Mouse (Mus musculus): ENCODE measurements around the gene Gm1043. TPM values are rescaled to one million over a fixed set of nuclear protein-coding genes. Genes with fewer than 3 reads are reported as not detected.

Gm1043 gene
- total RNA-seq, 1 experiment, result not detected

GRCm38 (mm10) chr5:37141745-37142144, 56.6 kb downstream of the Gm1043 start:
- no peaks in the 10 kb centered on the region for H3K36me3 ChIP-seq (ENCODE audit: control insufficient read depth, insufficient read depth, low read length, poor library complexity, severe bottlenecking)
- no peak for DNase-seq (ENCODE audit: low read depth, low spot score)
- H3K4me1 ChIP-seq (ENCODE audit: control insufficient read depth in 2 of 2, insufficient read depth in 2 of 2, low read length in 2 of 2, poor library complexity in 1 of 2), result no peaks in the 10 kb centered on the region
- TF ChIP-seq CHD2 (IDR thresholded peaks at IDR 0.05; ENCODE audit: low read depth, low read length) (no peak), HCFC1 (IDR thresholded peaks at IDR 0.05; ENCODE audit: borderline replicate concordance, insufficient read depth, low read length) (no peak), ZC3H11A (IDR thresholded peaks at IDR 0.05; ENCODE audit: borderline replicate concordance, low read depth, low read length) (no peak), MAFK (IDR thresholded peaks at IDR 0.05; ENCODE audit: insufficient read depth, low read depth, low read length) (peak; percentile 75)
- no peak overlapping the region for H3K9ac ChIP-seq (ENCODE audit: insufficient read depth, low read depth, low read length, poor library complexity, severe bottlenecking)
- no peak overlapping the region for H3K4me3 ChIP-seq (ENCODE audit: insufficient read depth in 1 of 2, low read depth in 1 of 2, low read length in 2 of 2, poor library complexity in 1 of 2, severe bottlenecking in 1 of 2)
- H3K9me3 ChIP-seq (ENCODE audit: control insufficient read depth, insufficient read depth, low read depth, low read length), result no peaks in the 10 kb centered on the region
- H3K27ac ChIP-seq (ENCODE audit: insufficient read depth, low read depth, low read length, poor library complexity, severe bottlenecking), result no peak overlapping the region
- in situ Hi-C loops (cut with MboI; ENCODE audit: low sequenced_read_pairs in 2 of 2, unreplicated experiment in 2 of 2), result no loop called here

- in situ Hi-C loops (cut with MboI; ENCODE audit: low sequenced_read_pairs in 2 of 2, unreplicated experiment in 2 of 2), result no loop called here
- H3K9ac ChIP-seq (ENCODE audit: insufficient read depth, low read depth, low read length, poor library complexity, severe bottlenecking), result no peak overlapping the region
- H3K9me3 ChIP-seq (ENCODE audit: control insufficient read depth, insufficient read depth, low read depth, low read length), result no peaks in the 10 kb centered on the region
- peak; percentile 53; the same call in 1 of the 2 replicates for TF ChIP-seq ZNF384 (IDR thresholded peaks at IDR 0.05; ENCODE audit: low read depth, low read length)
- no peak for TF ChIP-seq MAFK (IDR thresholded peaks at IDR 0.05; ENCODE audit: insufficient read depth, low read depth, low read length)
- H3K36me3 ChIP-seq (ENCODE audit: control insufficient read depth, insufficient read depth, low read length, poor library complexity, severe bottlenecking), result no peaks in the 10 kb centered on the region
- no peak overlapping the region for H3K4me3 ChIP-seq (ENCODE audit: insufficient read depth in 1 of 2, low read depth in 1 of 2, low read length in 2 of 2, poor library complexity in 1 of 2, severe bottlenecking in 1 of 2)
- DNase-seq (ENCODE audit: low read depth, low spot score), result peak; percentile 58
- H3K27ac ChIP-seq (ENCODE audit: insufficient read depth, low read depth, low read length, poor library complexity, severe bottlenecking), result no peak overlapping the region
- no peaks in the 10 kb centered on the region for H3K4me1 ChIP-seq (ENCODE audit: control insufficient read depth in 2 of 2, insufficient read depth in 2 of 2, low read length in 2 of 2, poor library complexity in 1 of 2)
Measured at GRCm38 (mm10) chr5:37147536-37147935, 62.4 kb downstream of the Gm1043 start.

- DNase-seq (ENCODE audit: low read depth, low spot score), result no peak
- Histone ChIP-seq H3K4me3 (ENCODE audit: insufficient read depth in 1 of 2, low read depth in 1 of 2, low read length in 2 of 2, poor library complexity in 1 of 2, severe bottlenecking in 1 of 2) (no peak overlapping the region), H3K27ac (ENCODE audit: insufficient read depth, low read depth, low read length, poor library complexity, severe bottlenecking) (no peak overlapping the region), H3K36me3 (ENCODE audit: control insufficient read depth, insufficient read depth, low read length, poor library complexity, severe bottlenecking) (no peaks in the 10 kb centered on the region), H3K9ac (ENCODE audit: insufficient read depth, low read depth, low read length, poor library complexity, severe bottlenecking) (no peak overlapping the region), H3K4me1 (ENCODE audit: control insufficient read depth in 2 of 2, insufficient read depth in 2 of 2, low read length in 2 of 2, poor library complexity in 1 of 2) (no peaks in the 10 kb centered on the region), H3K9me3 (ENCODE audit: control insufficient read depth, insufficient read depth, low read depth, low read length) (no peaks in the 10 kb centered on the region)
- TF ChIP-seq ZC3H11A (IDR thresholded peaks at IDR 0.05; ENCODE audit: borderline replicate concordance, low read depth, low read length) (no peak), CHD2 (IDR thresholded peaks at IDR 0.05; ENCODE audit: low read depth, low read length) (no peak), HCFC1 (IDR thresholded peaks at IDR 0.05; ENCODE audit: borderline replicate concordance, insufficient read depth, low read length) (no peak), ZNF384 (IDR thresholded peaks at IDR 0.05; ENCODE audit: low read depth, low read length) (no peak), MAFK (IDR thresholded peaks at IDR 0.05; ENCODE audit: insufficient read depth, low read depth, low read length) (no peak)
- in situ Hi-C loops (cut with MboI; ENCODE audit: low sequenced_read_pairs in 2 of 2, unreplicated experiment in 2 of 2), result no loop called here
Measured at GRCm38 (mm10) chr5:37150650-37151049, 65.5 kb downstream of the Gm1043 start.

- no peak overlapping the region for H3K9ac ChIP-seq (ENCODE audit: insufficient read depth, low read depth, low read length, poor library complexity, severe bottlenecking)
- no peak overlapping the region for H3K27ac ChIP-seq (ENCODE audit: insufficient read depth, low read depth, low read length, poor library complexity, severe bottlenecking)
- no peak overlapping the region for H3K4me3 ChIP-seq (ENCODE audit: insufficient read depth in 1 of 2, low read depth in 1 of 2, low read length in 2 of 2, poor library complexity in 1 of 2, severe bottlenecking in 1 of 2)
- H3K4me1 ChIP-seq (ENCODE audit: control insufficient read depth in 2 of 2, insufficient read depth in 2 of 2, low read length in 2 of 2, poor library complexity in 1 of 2), result no peaks in the 10 kb centered on the region
- in situ Hi-C loops (cut with MboI; ENCODE audit: low sequenced_read_pairs in 2 of 2, unreplicated experiment in 2 of 2), result no loop called here
- no peaks in the 10 kb centered on the region for H3K9me3 ChIP-seq (ENCODE audit: control insufficient read depth, insufficient read depth, low read depth, low read length)
- no peak for DNase-seq (ENCODE audit: low read depth, low spot score)
- no peaks in the 10 kb centered on the region for H3K36me3 ChIP-seq (ENCODE audit: control insufficient read depth, insufficient read depth, low read length, poor library complexity, severe bottlenecking)
- TF ChIP-seq ZNF384 (IDR thresholded peaks at IDR 0.05; ENCODE audit: low read depth, low read length) (no peak), HCFC1 (IDR thresholded peaks at IDR 0.05; ENCODE audit: borderline replicate concordance, insufficient read depth, low read length) (no peak), MAFK (IDR thresholded peaks at IDR 0.05; ENCODE audit: insufficient read depth, low read depth, low read length) (no peak), ZC3H11A (IDR thresholded peaks at IDR 0.05; ENCODE audit: borderline replicate concordance, low read depth, low read length) (no peak), CHD2 (IDR thresholded peaks at IDR 0.05; ENCODE audit: low read depth, low read length) (no peak)
Measured at GRCm38 (mm10) chr5:37154472-37154871, 69.3 kb downstream of the Gm1043 start.

GRCm38 (mm10) chr5:37158408-37158807, 73.2 kb downstream of the Gm1043 start:
- Histone ChIP-seq H3K9me3 (ENCODE audit: control insufficient read depth, insufficient read depth, low read depth, low read length) (no peaks in the 10 kb centered on the region), H3K4me3 (ENCODE audit: insufficient read depth in 1 of 2, low read depth in 1 of 2, low read length in 2 of 2, poor library complexity in 1 of 2, severe bottlenecking in 1 of 2) (no peak overlapping the region), H3K27ac (ENCODE audit: insufficient read depth, low read depth, low read length, poor library complexity, severe bottlenecking) (no peak overlapping the region), H3K36me3 (ENCODE audit: control insufficient read depth, insufficient read depth, low read length, poor library complexity, severe bottlenecking) (no peaks in the 10 kb centered on the region), H3K9ac (ENCODE audit: insufficient read depth, low read depth, low read length, poor library complexity, severe bottlenecking) (no peak overlapping the region), H3K4me1 (ENCODE audit: control insufficient read depth in 2 of 2, insufficient read depth in 2 of 2, low read length in 2 of 2, poor library complexity in 1 of 2) (peaks cover 0 to 1% of the 10 kb centered on the region in 2 experiments; a peak in 1 of 4 replicates)
- TF ChIP-seq HCFC1 (IDR thresholded peaks at IDR 0.05; ENCODE audit: borderline replicate concordance, insufficient read depth, low read length) (no peak), ZC3H11A (IDR thresholded peaks at IDR 0.05; ENCODE audit: borderline replicate concordance, low read depth, low read length) (no peak), ZNF384 (IDR thresholded peaks at IDR 0.05; ENCODE audit: low read depth, low read length) (no peak), MAFK (IDR thresholded peaks at IDR 0.05; ENCODE audit: insufficient read depth, low read depth, low read length) (no peak), CHD2 (IDR thresholded peaks at IDR 0.05; ENCODE audit: low read depth, low read length) (no peak)
- no peak for DNase-seq (ENCODE audit: low read depth, low spot score)
- in situ Hi-C loops (cut with MboI; ENCODE audit: low sequenced_read_pairs in 2 of 2, unreplicated experiment in 2 of 2), result no loop called here
